Mouse (Mus musculus) CH12.LX (cell line): ENCODE measurements around the gene Taar4. TPM values are rescaled to one million over a fixed set of nuclear protein-coding genes. Genes with fewer than 3 reads are reported as not detected.

Experiments used
- DNase-seq: peaks from one replicate; pipeline ENCODE4 v3.0.0-alpha.2; 2013; ENCODE audit errors: extremely low read depth
- H3K27ac ChIP-seq: 2 replicates; pipeline ENCODE4 v1.5.1; 2012; ENCODE audit warnings: low read depth, mild to moderate bottlenecking, control low read depth, moderate library complexity; ENCODE audit not compliant: insufficient read depth
- H3K27me3 ChIP-seq: replicated peaks from 2 replicates; pipeline ENCODE3; 2012; ENCODE audit warnings: inconsistent platforms
- H3K36me3 ChIP-seq, 2 experiments: replicated peaks in 1 of 2; 2 replicates each; pipeline versions ENCODE3 to v1.6.1; 2012; ENCODE audit warnings: inconsistent platforms in 1 of 2, low read length in 1 of 2, mild to moderate bottlenecking in 1 of 2, mixed read lengths in 1 of 2, moderate library complexity in 1 of 2; ENCODE audit not compliant: control insufficient read depth in 1 of 2, insufficient read depth in 1 of 2
- H3K4me1 ChIP-seq, 2 experiments: 2 replicates each; pipeline ENCODE4 v1.6.1; 2012; ENCODE audit warnings: inconsistent platforms in 1 of 2, moderate library complexity in 1 of 2; ENCODE audit not compliant: insufficient read depth in 2 of 2, control insufficient read depth in 1 of 2
- H3K4me2 ChIP-seq: 2 replicates; pipeline ENCODE4 v1.6.1; 2012; ENCODE audit warnings: low read depth, mild to moderate bottlenecking, control low read depth; ENCODE audit not compliant: poor library complexity, insufficient read depth, severe bottlenecking
- H3K4me3 ChIP-seq, 3 experiments: fragments of 150-350 bp in 1 of 3; sonication (generic) in 1 of 3; replicated peaks in 1 of 3; 2 replicates each; pipeline versions ENCODE3 to v1.5.1; 2011 to 2012; ENCODE audit warnings: low read depth in 2 of 3, low read length in 2 of 3, mild to moderate bottlenecking in 2 of 3, moderate library complexity in 2 of 3, control low read depth in 1 of 3, improper control_type of control experiment in 1 of 3, inconsistent platforms in 1 of 3, mixed read lengths in 1 of 3; ENCODE audit not compliant: poor library complexity in 1 of 3
- H3K79me2 ChIP-seq: replicated peaks from 2 replicates; pipeline ENCODE4 v1.6.1; 2012; ENCODE audit warnings: mild to moderate bottlenecking, moderate library complexity; ENCODE audit not compliant: control insufficient read depth, poor library complexity, insufficient read depth, severe bottlenecking; ENCODE audit errors: extremely low read depth
- H3K9ac ChIP-seq: 2 replicates; pipeline ENCODE4 v1.6.1; 2012; ENCODE audit warnings: low read depth, mild to moderate bottlenecking, control low read depth, moderate library complexity; ENCODE audit not compliant: insufficient read depth
- H3K9me3 ChIP-seq: replicated peaks from 2 replicates; pipeline ENCODE3; 2012; ENCODE audit warnings: low read length, inconsistent platforms, mixed read lengths
- CHD1 ChIP-seq: IDR thresholded peaks from 2 replicates; pipeline ENCODE4 v1.6.1; 2012; ENCODE audit warnings: low read depth, low read length, improper control_type of control experiment, inconsistent platforms
- EP300 ChIP-seq: IDR thresholded peaks from 2 replicates; pipeline ENCODE4 v1.6.1; 2011; ENCODE audit warnings: low read length, improper control_type of control experiment
- MYC ChIP-seq: IDR thresholded peaks from 2 replicates; pipeline ENCODE4 v1.6.1; 2011; ENCODE audit warnings: low read depth, mild to moderate bottlenecking, improper control_type of control experiment, low read length
- NRF1 ChIP-seq: IDR thresholded peaks from 2 replicates; pipeline ENCODE4 v1.6.1; 2014; ENCODE audit warnings: low read depth, mild to moderate bottlenecking, inconsistent platforms, low read length, improper control_type of control experiment, moderate library complexity
- RAD21 ChIP-seq: IDR thresholded peaks from 2 replicates; pipeline ENCODE4 v1.6.1; 2011; ENCODE audit warnings: low read depth, mild to moderate bottlenecking, low read length, improper control_type of control experiment, moderate library complexity
- UBTF ChIP-seq: IDR thresholded peaks from 2 replicates; pipeline ENCODE4 v1.6.1; 2012; ENCODE audit warnings: low read depth, mild to moderate bottlenecking, inconsistent platforms, low read length, improper control_type of control experiment, moderate library complexity
- ZKSCAN1 ChIP-seq: IDR thresholded peaks from 2 replicates; pipeline ENCODE4 v1.6.1; 2012; ENCODE audit warnings: low read depth, inconsistent platforms, low read length, improper control_type of control experiment, borderline replicate concordance
- ZMIZ1 ChIP-seq: IDR thresholded peaks from 2 replicates; pipeline ENCODE4 v1.6.1; 2012; ENCODE audit warnings: low read depth, mild to moderate bottlenecking, inconsistent platforms, low read length, improper control_type of control experiment
- dilution Hi-C: fragments of 300-500 bp; cut with MboI; formaldehyde crosslinking; loops from 2 replicates; pipeline ENCODE4 v1.14.3; 2020; ENCODE audit warnings: low sequenced_read_pairs; ENCODE audit not compliant: extremely low pct_unique_long_range_greater_than_20kb, extremely low pct_ligation_motif_present
- in situ Hi-C: fragments of 300-500 bp; cut with MboI; formaldehyde crosslinking; loops from 3 replicates; pipeline ENCODE4 v1.14.3; 2019; ENCODE audit warnings: low sequenced_read_pairs, low pct_ligation_motif_present, low pct_unique_long_range_greater_than_20kb, mixed read lengths
- polyA plus RNA-seq: library from polyadenylated mRNA; unstranded; fragments of >175 nt; gene quantifications from 2 replicates; pipeline ENCODE4 v1.2.1, GENCODE M21; 2012; ENCODE audit warnings: low read depth; ENCODE audit not compliant: insufficient read length
- total RNA-seq, 2 experiments: library from RNA; depleted of rRNA; stranded (reverse); fragments of 300-350 nt in 1 of 2; fragments of >200 nt in 1 of 2; gene quantifications; 2 replicates each; pipeline ENCODE4 v1.2.3; 2012 to 2014

Gene Taar4
- total and polyA plus RNA-seq, 3 experiments, result not detected

GRCm38 (mm10) chr10:23948026-23948425, 12.3 kb upstream of the Taar4 start:
- H3K4me1 ChIP-seq, result peaks cover 0 to 8% of the 10 kb centered on the region in 2 experiments; a peak in 1 of 4 replicates
- H3K4me3 ChIP-seq, result no peak overlapping the region
- TF ChIP-seq RAD21 (no peak), MYC (peak; percentile 52; the same call in 1 of the 2 replicates)
- TF ChIP-seq, all 38 proteins: peak for 1
- H3K79me2 ChIP-seq, result no peaks in the 10 kb centered on the region
- dilution Hi-C loops (no loop called here), in situ Hi-C loops (no loop called here)
- no peak overlapping the region for H3K27ac ChIP-seq
- H3K4me2 ChIP-seq, result 0 out of 2 replicates have a peak overlapping the region, but pooled peaks have one; percentile 26
- DNase-seq, result no peak
- no peaks in the 10 kb centered on the region for H3K9me3 ChIP-seq
- no peak overlapping the region for H3K9ac ChIP-seq
- H3K27me3 ChIP-seq, result no peaks in the 10 kb centered on the region
- H3K36me3 ChIP-seq, result no peaks in the 10 kb centered on the region

- in situ Hi-C loops, result loop anchor here (25.0 kb wide), 1 partner anchor 363 kb away; no protein-coding TSS in a partner anchor
- Histone ChIP-seq H3K9me3 (no peaks in the 10 kb centered on the region), H3K27ac (no peak within 1 kb of the TSS), H3K36me3 (no peaks in the 10 kb centered on the region), H3K4me3 (no peak within 1 kb of the TSS), H3K27me3 (no peaks in the 10 kb centered on the region), H3K4me2 (no peak within 1 kb of the TSS; the same call in 1 of the 2 replicates), H3K9ac (no peak within 1 kb of the TSS), H3K4me1 (peaks cover 0 to 8% of the 10 kb centered on the region in 2 experiments; a peak in 1 of 4 replicates), H3K79me2 (no peaks in the 10 kb centered on the region)
- DNase-seq, result no peak
- dilution Hi-C loops, result no loop called here
- TF ChIP-seq ZMIZ1 (no peak), NRF1 (no peak), UBTF (no peak), ZKSCAN1 (no peak)
Observed at GRCm38 (mm10) chr10:23949508-23950005, 10.7 kb upstream of the Taar4 start, which contains the start of gene Taar3. Gene Taar3 (plus strand): TSS chr10:23949558.

- no peaks in the 10 kb centered on the region for H3K36me3 ChIP-seq
- no peak for DNase-seq
- H3K27me3 ChIP-seq, result no peaks in the 10 kb centered on the region
- H3K79me2 ChIP-seq, result no peaks in the 10 kb centered on the region
- no peak for TF ChIP-seq CHD1
- TF ChIP-seq EP300, result 0 out of 2 replicates have a peak, but pooled peaks have one; percentile 32
- H3K9me3 ChIP-seq, result no peaks in the 10 kb centered on the region
- in situ Hi-C loops (loop anchor here (25.0 kb wide), 1 partner anchor 361 kb away; no protein-coding TSS in a partner anchor), dilution Hi-C loops (no loop called here)
- H3K4me2 ChIP-seq, result no peak overlapping the region
- no peak overlapping the region for H3K9ac ChIP-seq
- no peak overlapping the region for H3K4me3 ChIP-seq
- H3K4me1 ChIP-seq, result peaks cover 0 to 8% of the 10 kb centered on the region in 2 experiments; a peak in 1 of 4 replicates
- no peak overlapping the region for H3K27ac ChIP-seq
Observed at GRCm38 (mm10) chr10:23951714-23952113, 8.6 kb upstream of the Taar4 start.
